Mouse (Mus musculus): Measurements from ENCODE around the gene Tssk6. TPM values are rescaled to one million over a fixed set of nuclear protein-coding genes. Genes with fewer than 3 reads are reported as not detected.
A peak's percentile ranks its signal among the peaks of the same experiment; 100 is the strongest.

The Tssk6 gene
- total RNA-seq, 2 experiments from 2014 or later = 0.53 to 0.66 TPM

GRCm38 (mm10) chr8:69882021-69882756 lies 19.8 kb upstream of the Tssk6 start:
- intact Hi-C loops (cut with DNase I) = no loop called here
- DNase-seq (ENCODE audit: low spot score in 2 of 2) = peak; percentile 61 to 64

GRCm38 (mm10) chr8:69882833-69883600 lies 19.0 kb upstream of the Tssk6 start:
- no peak for DNase-seq (ENCODE audit: low spot score in 2 of 2)
- intact Hi-C loops (cut with DNase I) = no loop called here

- DNase-seq (ENCODE audit: low spot score in 2 of 2) = no peak
- intact Hi-C loops (cut with DNase I) = no loop called here
These were observed 17.8 kb upstream of the Tssk6 start for GRCm38 (mm10) chr8:69884141-69884540.

DNA sequence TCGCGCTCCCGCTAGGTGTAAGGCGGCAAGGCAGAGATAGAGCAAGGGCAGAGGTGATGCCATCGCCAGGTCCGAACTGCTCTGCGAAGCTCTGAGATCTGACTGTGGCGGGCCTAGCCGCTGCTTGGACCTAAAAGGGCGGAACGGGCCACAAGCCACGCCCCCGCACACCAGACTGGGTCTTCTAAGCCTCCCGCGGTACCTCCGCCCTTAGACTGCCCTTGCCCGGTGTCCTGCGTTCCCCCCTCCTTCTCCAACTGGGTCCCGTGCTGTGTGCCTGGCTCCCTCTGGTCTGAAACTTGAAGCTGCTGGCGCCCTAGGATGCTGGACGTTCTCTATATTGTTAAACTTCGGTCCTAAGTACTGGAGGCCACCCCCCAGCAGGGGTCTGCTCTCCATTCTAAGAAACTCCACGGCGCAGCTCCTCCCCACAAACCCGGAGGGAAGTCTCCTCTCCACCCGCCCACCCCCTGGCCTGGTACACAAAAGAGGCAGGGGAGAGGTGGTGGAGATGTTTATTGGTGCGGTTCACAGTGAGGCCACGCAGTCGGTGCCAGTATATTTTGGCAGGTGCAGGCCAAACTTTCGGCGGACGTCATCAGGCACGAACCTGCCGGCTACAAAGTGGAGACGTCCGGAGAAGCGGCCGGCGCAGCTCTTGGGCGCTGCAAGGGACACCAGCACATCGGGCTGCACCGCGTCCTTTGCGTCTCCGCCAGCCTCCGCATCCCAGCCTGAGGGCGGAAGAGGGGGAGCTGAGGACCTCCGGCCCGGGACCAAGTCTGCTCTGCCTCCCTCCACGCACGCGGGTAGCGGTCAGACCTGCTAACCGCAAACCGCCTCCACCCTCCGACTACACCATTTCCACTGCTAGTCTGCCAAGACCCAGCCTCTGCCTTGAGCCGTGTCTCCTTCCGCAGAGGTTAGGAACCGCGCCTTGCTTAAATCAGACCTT lies 14.4 kb upstream of the Tssk6 start, which contains the start of gene Cilp2:
Gene Cilp2 (minus strand): TSS at position 399 of the 955 bp plus-strand sequence.
- DNase-seq (ENCODE audit: low spot score in 2 of 2) = no peak
- intact Hi-C loops (cut with DNase I) = no loop called here

- DNase-seq (ENCODE audit: low spot score in 2 of 2) = no peak
- intact Hi-C loops (cut with DNase I) = no loop called here
These were observed 13.6 kb upstream of the Tssk6 start for GRCm38 (mm10) chr8:69888244-69888866.

- intact Hi-C loops (cut with DNase I) = no loop called here
These were observed 13.1 kb upstream of the Tssk6 start for GRCm38 (mm10) chr8:69888902-69889301.

DNA sequence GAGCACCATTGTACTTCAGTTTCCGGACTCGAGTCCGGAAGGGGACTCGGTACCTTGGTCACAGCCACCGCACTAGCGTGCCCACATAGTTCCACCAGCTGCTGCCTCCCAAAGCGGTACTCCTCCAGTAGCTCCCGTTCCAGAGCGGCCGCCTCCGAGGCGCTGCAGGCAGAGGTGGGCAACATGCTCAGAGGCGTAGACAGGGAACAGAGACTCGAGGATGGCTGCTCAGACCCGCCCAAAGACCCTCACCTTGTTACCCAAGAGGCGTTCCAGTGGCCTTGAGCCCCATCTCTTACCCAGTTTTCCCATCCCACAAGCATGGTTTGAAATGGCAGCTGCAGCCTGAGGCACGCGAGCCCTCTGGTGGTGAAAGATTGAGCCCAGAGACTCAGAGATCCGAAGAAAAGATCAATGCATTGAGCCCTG lies 11.2 kb upstream of the Tssk6 start:
- peak; percentile 71 to 83 for DNase-seq (ENCODE audit: low spot score in 2 of 2)
- intact Hi-C loops (cut with DNase I) = no loop called here

More at GRCm38 (mm10) chr8:69888902-69889301, 13.1 kb upstream of the Tssk6 start:
- DNase-seq (ENCODE audit: low spot score in 2 of 2) = no peak

GRCm38 (mm10) chr8:69893863-69894262 lies 8.1 kb upstream of the Tssk6 start:
- DNase-seq (ENCODE audit: low spot score in 2 of 2) = peak; percentile 48 to 56
- intact Hi-C loops (cut with DNase I) = no loop called here

- intact Hi-C loops (cut with DNase I) = no loop called here
- DNase-seq (ENCODE audit: low spot score in 2 of 2) = no peak
These were observed 7.1 kb upstream of the Tssk6 start for GRCm38 (mm10) chr8:69894836-69895332.

GRCm38 (mm10) chr8:69895772-69896451 lies 6.1 kb upstream of the Tssk6 start:
- intact Hi-C loops (cut with DNase I) = no loop called here
- no peak for DNase-seq (ENCODE audit: low spot score in 2 of 2)

- DNase-seq (ENCODE audit: low spot score in 2 of 2) = no peak
- intact Hi-C loops (cut with DNase I) = no loop called here
These were observed 4.1 kb upstream of the Tssk6 start for GRCm38 (mm10) chr8:69897857-69898256.

DNA sequence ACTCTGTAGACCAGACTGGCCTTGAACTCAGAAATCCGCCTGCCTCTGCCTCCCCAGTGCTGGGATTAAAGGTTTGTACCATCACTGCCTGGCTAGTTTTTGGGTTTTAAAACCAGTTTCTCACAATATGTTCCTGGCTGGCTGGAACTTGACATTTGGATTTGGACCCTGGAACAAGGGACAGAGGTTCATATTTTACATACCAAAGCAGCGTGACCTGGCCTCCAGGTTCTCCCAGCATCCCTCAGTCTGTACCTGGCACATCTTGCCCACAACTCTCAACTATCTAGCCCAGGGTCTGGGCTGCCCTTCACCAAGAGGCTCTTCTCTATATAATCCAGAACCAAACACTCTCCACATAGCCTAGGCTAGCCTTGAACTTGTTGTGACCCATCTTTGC lies 2.1 kb upstream of the Tssk6 start:
- intact Hi-C loops (cut with DNase I) = loop anchor here (5.0 kb wide), 1 partner anchor 312 kb away; the partner anchor contains the start of gene Slc25a42
- no peak for DNase-seq (ENCODE audit: low spot score in 2 of 2)

- no peak for DNase-seq (ENCODE audit: low spot score in 2 of 2)
- intact Hi-C loops (cut with DNase I) = loop anchor here (5.0 kb wide), 1 partner anchor 311 kb away; the partner anchor contains the start of gene Slc25a42
These were observed 1.0 kb upstream of the Tssk6 start for GRCm38 (mm10) chr8:69900895-69901451.

DNA sequence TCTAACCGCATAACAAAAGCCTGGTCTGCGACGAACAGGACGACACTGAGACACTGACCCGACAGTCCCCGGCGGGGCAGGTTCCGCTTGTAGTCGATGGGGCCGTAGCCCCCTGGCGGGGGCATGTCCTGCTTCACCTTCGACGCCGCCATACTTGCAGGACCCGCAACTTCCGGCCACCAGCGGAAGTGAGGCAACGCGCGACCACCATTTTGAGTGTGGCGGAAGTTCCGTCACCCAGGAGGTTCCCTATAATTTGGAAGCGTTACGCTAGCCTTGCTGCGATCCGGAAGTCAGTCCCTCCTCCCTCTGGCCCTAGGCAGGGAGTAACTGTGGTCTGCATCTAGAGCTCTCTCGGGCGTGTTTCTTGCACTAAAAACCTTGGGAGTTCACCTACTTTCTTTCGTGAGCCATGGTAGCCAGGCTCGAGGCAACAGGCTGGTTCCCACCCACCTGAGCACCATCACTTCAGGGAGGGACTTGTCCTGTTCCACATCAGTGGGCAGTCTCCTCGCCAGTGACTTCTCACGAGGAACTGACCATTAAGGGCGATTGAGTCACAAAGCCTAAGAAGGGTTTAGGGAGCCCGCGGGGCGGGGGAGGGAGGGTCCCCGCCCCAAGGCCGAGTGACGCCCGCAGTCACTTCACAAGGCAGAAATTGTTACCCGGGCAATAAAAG lies 361 bp upstream of the Tssk6 start:
- DNase-seq (ENCODE audit: low spot score in 2 of 2) = peak; percentile 97 to 98
- intact Hi-C loops (cut with DNase I) = loop anchor here (5.0 kb wide), 1 partner anchor 311 kb away; the partner anchor contains the start of gene Slc25a42

DNA sequence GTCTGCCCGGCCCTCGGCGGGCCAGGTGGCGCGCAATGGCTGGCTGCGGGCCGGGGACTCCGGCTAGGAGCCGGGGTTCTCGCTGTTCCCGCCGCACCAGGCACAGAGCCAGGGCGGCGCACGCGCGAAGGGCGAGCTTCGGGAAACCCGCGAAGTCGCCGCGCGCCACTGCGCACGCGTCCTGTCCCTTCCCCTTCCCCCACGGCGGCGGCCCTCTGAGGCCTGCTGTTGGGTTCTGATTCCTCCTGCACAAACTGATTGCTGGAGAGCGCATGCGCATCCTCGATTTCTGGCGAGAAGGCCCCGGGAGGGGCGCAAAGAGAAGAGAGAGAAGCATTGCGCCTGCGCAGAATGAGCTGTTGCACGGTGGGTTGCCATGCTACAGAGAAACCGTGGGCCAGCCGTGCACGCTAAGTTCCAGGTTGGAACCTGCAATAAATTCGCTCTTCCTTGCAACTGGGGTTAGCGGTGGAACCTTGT lies 1.1 kb downstream of the Tssk6 start:
- intact Hi-C loops (cut with DNase I) = loop anchor here (5.0 kb wide), 1 partner anchor 309 kb away; the partner anchor contains the start of gene Slc25a42

DNA sequence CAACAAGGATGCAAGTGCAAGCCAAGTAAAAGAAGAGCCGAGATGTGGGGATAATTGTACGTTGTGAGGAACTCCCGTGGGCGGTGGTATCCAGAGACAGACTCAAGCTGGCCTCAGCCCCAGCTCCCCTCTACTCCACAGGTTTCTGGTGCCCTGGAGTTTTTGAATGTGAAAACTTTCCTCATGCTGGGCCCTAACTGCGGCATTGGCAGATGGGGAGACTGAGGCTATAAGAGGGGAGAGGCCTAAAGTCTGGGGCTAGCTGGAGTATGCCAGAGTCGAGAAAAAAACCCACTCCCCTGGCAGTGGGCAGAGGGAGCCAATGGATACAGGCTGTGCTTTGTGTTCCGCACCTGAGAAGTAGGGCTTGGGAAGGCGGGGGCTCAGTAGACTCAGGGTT lies 2.1 kb downstream of the Tssk6 start:
- intact Hi-C loops (cut with DNase I) = loop anchor here (5.0 kb wide), 1 partner anchor 308 kb away; the partner anchor contains the start of gene Slc25a42
- DNase-seq (ENCODE audit: low spot score in 2 of 2) = no peak

More for the DNA sequence above, 1.1 kb downstream of the Tssk6 start:
- peak; percentile 99 to 100 for DNase-seq (ENCODE audit: low spot score in 2 of 2)

DNA sequence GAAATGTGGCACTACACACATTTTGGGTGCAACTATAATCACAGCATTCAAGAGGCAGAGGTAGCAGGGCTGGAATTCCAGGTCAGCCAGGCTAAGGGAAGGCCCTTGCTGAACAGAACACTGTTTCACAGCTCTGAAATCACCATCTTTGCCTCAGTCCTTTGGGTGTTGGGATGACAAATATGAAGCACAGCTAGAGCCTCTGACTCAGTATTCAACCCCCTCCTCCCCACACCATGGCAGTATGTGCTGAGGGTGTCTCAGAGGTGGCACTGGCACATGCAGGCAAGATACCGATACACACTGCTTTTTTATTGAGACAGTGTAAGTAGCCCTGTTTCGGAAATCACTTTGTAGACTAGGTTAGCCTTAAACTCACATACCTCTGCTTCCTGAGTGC lies 4.3 kb downstream of the Tssk6 start:
- intact Hi-C loops (cut with DNase I) = no loop called here
- peak in 1 of 2 experiments; percentile 52 for DNase-seq (ENCODE audit: low spot score in 2 of 2)

All from left cerebral cortex, postnatal 25 days (tissue).